Mouse (Mus musculus): Measurements from ENCODE around the gene Josd2.

Gene Josd2

DNA sequence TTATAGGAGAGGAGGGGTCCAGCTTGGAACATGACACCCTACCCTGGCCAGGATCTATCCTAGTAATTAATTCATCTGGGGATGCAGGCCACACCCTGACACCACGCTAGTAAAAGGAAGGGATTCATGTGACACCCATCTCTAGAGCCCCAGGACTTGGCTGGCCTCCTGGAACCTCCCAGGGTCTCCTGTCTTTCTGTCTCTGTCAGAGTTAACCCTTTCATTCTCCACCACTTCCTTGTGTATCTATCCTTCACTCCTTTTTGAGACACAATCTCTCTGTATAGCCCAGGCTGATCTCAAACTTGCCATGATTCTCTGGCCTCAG is 4.7 kb downstream of the Josd2 start:
- peak in 1 of 2 experiments; percentile 9 for DNase-seq

DNA sequence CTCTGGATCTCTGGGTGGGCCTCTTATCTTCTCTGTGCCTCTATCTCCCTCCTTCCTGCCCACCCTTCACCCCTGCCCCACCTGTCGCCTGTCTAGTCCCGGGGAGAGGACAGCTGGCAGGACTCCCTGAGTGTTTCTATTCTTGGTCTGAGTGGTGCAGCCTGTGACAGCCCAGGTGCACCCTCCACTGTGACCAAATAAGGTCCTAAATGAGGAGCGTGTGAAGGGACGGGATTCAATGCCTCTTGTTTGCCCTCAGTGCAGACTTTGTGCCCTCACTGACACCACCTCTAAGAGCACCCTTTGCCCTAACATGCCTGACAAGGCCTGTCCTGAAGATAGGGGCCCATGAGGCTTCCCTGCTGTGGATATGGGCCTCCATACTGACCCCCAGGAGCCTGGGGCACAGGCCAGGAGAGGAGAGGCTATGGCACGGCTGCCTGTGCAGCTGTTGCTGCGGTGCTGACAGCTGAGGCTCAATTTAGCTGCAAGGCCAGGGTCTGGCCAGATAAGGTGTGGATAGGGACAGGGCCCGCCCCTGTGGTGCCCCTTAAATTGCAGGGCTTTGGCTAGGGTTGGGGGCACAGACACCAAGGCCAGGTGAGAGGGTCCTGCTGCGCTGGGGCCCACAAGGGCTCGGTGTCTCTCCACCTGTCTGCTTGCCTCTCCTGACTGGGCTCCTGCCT is 5.3 kb downstream of the Josd2 start:
- DNase-seq: peak in 1 of 2 experiments; percentile 32

DNA sequence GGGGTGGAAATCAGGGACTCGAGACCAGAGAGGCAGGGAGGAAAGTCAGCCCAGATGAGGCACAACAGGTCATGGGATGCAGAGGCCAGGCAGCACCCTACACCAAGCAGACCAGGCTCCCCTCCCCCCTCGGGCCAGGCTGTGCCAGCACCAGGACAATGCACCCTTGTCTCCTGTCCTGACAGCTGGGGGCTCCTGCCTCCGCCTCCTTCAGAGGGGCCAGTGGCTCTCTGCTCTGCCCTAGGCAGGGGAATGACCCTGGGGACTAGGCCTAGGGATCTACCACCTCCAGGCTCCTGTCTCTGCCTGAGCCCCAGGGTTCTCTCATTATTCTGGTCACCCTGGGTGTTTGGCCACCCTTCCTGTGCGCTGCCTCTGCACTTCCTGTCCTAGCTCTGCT is 6.6 kb downstream of the Josd2 start:
- DNase-seq: peak in 1 of 2 experiments; percentile 52

DNA sequence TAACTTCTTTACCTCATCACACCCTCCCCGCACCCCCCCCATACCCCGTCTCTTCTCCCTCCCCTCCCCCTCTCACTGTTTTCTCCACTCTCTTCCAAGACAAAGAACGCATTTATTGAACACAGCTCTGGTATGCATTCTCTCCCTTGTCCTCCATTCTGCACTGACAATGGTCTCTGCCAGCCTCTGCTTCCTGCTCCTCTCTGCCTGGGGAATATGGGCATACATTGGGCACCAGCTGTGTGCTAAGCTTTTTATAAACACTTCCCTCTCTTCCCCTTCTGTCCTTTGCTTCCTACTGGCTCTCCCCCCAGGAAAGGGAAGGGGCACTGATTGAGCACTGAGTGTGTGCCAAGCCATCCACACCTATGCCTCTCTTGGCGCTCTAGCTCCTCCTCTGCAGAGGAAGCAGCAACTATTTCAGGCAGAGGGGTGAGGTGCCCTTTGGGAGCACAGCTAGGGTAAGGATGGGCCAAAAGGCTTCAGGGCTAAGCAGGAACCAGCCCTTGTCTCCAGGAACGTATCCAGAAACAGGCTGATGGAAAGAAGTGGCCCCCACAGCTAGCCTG is 7.3 kb downstream of the Josd2 start:
- peak in 1 of 2 experiments; percentile 1 for DNase-seq

DNA sequence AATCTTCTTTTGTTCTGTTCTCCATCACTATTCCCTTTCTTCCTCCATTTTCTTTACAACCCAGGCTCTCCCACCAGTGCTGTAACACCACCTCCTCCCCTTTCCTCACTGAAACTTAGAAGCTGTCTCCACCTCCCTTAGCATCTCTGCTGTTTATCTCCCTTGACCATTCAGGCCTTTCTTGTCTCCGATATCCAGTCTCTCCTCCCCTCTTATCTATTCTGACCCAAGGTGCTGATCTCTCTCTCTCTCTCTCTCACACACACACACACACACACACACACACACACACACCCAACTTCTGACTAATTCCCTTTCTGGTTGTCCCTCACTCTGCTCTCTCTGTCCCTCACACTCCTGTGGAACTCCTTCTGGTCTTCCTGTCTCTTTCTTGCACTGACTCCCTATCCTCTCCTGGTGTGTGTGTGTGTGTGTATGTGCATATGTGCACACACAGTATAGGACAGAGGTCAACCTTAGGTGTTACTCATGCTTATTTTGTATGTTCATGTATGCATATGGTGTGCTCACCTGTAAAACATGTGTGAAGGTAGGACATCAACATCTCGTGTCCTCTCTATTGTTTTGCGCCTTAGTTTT is 15.2 kb downstream of the Josd2 start:
- no peak for DNase-seq

DNA sequence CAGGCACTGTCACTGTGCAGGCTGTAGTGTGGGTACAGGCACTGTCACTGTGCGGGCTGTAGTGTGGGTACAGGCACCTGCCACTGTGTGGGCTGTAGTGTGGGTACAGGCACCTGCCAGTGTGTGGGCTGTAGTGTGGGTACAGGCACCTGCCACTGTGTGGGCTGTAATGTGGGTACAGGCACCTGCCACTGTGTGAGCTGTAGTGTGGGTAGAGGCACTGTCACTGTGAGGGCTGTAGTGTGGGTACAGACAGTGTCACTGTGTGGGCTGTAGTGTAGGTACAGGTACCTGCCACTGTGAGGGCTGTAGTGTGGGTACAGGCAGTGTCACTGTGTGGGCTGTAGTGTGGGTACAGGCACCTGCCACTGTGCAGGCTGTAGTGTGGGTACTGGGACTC is 16.3 kb downstream of the Josd2 start:
- no peak for DNase-seq

DNA sequence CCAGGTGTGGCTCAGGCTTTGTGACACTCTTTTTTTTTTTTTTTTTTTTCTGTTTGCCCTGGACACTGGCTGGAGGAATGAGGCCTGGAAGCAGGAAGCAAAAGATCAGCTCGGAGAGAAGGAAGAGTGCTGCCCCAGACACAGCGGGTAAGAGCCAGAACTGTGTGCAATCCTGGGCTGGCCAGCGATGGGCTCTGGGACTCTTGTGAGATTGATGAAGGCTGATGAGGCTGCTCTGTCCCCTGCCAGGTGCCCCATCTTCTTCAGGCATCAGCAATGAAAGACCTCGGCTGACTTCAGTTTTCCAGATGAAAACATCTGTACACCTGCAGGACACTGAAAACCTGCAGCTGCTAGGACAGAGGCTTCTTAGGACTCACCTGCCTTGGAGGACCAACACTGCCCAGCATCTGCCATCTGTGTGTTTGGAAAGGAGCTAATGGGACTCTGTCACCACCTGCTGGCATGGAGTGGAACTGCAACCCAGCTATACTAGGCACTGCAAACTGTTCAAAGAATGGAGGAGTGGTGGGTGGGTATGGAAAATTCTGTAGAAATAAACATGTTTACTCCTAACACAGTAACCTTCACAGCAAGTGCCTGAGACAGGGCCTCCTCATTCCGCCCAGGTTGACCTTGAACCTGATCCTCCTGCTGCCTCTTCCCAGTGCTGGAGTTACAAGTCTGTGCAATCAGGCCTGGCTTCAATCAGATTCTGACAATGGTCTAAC is 17.2 kb downstream of the Josd2 start:
- DNase-seq: peak; percentile 86 to 90

DNA sequence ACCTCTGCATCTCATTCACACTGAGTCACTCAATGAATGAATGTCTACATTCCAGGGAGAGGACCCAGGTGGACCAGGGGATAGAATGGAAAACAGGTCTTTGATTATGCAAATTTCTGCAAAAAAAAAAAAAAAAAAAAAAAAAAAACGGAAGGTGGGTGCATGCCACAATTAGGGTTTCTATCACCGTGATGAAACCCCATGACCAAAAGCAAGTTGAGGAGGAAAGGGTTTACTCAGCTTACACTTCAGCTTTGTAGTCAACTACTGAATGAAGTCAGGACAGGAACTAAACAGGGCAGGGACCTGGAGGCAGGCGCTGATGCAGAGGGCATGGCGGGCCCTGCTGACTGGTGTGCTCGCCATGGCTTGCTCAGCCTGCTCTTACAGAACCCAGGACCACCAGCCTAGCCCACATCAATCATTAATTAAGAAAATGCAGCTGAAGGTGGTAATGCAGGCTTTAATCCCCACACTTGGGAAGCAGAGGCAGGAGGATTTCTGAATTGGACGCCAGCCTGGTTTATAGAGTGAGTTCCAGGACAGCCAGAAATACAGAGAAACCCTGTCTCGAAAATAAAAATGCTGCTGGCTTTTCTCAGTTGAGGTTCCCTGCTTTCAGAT is 17.9 kb downstream of the Josd2 start:
- DNase-seq: no peak

DNA sequence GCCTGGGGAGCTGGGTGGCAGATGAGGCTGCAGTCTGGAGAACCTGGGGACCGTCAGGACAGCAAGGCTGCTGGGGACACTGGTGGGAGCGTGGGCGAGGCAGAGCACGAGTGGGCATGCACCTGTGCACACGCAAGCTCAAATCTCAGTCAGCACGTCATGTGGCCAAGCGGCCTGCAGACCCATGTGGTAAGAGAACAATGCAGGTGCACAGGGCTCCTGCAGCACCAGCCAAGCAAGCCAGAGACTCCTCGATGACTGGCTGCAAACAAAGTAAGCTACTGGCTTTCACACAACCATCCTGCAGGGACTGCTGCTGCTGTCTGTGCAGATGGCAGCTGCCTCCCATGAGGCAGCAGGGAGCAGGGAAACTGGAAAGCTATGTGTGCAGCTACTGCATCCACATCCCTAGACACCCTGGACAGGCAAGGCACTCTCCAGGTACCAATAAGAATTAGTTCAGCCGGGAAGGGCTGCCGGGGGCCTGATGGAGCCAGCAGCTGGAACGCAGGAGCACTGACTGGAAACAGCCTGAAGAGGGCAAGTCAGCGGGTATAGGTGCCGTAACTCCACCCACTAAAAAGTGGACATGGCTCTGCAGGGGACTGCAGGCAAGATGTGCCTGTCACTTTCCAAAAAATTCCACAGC is 19.3 kb downstream of the Josd2 start:
- DNase-seq: no peak

DNA sequence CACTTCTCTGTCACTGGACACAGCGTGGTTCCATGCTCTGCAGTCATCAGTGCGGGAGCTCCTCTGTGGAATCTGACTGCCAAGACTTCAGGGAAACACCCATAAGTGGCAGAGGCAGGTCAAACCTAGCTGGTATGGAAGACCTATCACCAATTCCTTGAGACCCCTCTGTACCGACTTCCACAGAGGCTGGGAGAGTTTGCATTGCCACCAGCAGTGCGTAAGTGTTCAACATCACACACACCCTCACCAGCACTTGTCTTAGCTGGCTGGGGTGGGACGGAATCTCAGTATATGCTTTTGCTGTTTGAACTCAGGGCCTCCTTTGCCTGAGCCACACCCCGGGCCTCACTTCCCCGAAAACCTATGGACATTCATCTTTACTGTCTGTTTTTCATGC is 20.2 kb downstream of the Josd2 start:
- DNase-seq: no peak

DNA sequence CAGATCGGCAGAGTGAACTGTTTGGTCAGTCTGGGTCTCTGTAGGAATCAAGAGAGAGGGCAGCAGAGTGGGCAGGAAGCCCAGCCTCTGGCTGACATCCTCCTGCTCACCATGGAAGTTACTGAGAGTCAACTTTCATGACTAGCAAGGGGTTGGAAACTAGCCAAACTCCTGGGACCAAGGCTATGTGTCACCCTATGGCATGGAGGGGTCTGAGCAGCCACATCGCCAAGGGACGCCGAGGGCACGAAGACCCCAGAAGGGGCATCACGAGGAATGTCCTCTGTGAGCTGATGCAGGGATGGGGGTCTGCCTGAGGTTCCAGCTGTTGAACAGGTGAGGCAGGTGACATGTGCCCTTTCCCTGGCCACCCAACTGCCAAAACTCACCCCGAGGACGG is 20.8 kb downstream of the Josd2 start:
- no peak for DNase-seq

DNA sequence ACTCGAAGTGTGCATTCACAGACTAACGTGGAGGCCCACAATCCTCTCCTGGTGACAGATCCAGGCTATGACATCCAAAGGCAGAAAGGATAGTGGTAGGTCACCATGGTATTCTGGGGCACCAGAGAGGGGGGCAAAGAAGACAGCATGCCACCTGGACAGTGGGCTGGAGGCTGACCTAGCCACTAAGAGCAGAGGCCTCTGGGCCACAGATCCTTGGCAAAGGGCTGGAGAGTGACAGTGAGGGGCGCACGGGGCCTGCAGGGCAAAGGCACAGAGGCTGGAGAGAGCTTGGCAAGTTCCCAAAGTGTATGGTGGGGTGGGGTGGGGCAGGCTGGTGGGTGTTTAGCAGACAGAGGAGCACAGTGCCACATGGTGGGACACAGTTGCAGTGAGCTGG is 22.5 kb downstream of the Josd2 start:
- DNase-seq: peak in 1 of 2 experiments; percentile 5

DNA sequence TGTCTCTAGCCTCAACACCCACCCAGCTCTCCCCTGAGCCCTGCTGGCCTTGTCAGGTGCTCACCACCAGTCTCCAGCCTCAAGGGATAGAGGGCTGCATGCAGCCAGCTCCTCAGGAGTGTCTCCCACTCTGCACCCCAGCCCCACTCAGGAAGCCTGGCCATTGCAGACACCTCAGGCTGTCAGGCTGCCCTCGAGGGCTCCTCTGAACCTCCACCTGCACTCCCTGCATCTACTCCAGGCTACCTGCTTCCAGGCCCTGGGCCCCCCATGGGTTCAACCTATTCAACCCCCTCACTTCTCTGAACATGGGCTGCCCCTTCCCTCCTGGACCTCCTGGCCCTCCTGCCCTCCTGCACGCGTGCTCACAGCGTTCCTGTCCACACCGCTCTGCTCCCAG is 23.6 kb downstream of the Josd2 start:
- no peak for DNase-seq

DNA sequence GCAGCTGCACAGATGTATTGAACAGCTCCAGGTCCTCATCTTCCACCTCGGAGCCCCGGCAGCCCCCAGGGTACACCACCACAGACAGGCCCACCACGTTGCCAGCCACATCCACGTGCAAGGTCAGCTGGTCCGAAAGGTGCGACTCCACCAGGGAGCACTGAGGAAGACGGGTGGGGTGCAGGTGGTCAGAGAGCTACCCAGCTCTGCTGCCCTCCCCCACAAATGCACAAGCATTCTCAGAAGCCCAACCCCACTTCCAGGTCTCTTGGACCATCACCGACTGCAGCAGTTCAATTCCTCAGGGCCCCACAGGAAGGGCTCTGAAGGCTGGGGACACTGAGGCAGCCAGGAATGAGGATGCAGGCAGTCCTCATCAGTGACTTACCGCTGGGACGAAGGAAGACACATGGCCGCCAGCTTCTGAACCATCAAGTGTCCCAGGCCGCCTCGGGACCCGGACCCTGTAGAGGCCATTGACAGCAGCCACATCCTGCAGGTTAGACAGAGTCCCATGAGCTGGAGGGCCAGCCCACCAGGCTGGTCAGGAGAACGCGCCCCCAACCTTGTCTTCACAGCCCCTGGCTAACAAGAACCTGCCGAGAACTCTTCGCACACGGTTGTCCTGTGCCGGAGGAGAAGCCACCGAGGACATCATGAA is 24.5 kb downstream of the Josd2 start:
- DNase-seq: no peak

DNA sequence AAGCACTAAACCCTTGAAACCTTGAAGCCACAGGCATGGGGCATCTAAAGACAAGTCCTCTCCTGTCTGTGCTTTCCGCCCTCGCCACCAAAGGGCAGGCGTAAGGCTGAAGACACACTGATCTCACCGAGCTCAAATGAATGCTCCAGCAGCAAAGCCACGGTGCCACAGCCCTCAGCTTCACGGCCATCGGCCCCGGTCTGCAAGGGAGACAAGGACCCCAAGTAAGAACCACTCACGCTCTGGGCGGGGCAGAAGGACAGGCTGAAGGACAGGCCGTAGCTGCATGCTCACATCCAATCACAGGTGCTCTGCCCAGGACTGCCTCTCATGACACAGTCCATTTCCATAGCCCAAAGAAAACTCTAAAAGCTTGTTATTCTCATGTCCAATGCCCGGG is 26.9 kb downstream of the Josd2 start:
- DNase-seq: no peak

DNA sequence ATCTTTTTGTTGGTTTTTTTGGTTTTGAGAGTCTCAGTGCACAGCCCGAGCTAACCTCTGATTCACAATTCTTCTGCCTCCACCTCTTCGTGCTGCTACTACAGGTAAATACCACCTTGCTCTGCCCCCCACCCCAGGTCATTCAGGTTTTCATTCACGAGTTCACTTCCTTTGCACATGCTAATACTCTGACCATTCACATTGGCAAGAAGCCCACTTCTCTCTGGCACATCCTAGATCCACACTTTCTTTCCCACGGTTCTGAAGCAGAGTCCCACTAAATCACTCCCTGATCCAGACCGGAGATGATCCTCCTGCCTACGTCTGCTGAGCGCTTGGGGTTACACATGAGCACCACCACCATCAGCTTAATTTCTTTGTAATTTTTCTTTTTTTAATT is 27.3 kb downstream of the Josd2 start:
- DNase-seq: no peak

DNA sequence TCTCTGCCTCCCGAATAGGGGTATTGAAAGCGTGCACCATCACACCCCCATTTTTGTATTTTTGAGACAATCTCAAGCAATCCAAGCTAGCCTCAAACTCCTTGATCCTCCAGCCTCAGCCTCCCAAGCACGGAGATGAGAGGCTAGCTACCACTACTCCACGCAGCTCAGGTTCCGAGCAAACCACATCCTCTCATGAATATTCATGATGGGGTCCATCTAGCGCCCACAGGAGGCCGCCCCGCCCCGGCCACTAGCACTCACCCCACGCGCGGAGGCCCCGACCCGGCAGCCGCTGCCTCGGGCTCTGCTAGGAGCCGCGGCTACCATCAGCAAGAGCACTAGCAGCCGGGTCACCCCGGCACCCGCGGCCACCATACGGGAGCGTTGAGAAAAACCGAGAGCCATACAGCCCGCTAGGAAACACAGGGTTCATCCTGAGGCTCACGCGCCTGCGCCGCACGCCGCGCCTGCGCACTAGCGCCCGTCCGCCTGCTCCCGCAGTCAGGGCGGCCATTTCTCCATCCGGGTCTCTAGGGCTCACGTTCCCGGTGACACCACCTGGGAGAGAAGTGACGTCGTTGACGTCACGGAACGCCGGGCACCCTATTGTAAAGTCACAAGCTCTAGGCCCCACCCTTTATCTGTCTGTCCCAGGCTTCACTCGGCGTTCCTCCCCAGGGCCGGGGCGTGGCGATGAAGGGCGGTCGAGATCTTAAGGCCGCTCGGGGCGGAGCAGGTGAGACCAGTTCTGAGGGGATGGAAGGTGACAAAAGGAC is 28.4 kb downstream of the Josd2 start, which contains the start of the genes Emc10 and Fam71e1:
Emc10 (minus strand) TSS at position 538 of the 779 bp plus-strand sequence.
Fam71e1 (plus strand) TSS at position 590 of the 779 bp plus-strand sequence.
- peak; percentile 99 for DNase-seq

DNA sequence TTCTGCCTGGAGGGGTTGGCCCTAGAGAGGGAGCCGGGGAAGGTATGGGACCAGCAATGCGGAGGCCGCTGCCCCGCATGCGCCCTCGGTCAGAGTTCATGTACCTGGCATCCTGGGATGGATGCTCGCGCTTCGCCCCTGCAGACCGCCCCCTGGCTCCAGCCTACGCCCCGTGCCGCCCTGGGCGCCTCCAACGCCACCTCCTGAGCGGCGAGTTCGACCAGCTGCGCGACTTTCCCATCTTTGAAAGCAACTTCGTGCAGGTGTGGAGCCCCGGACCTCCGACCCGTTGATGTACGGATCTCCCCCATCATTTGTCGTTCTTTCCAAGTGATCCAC is 29.0 kb downstream of the Josd2 start:
- no peak for DNase-seq

DNA sequence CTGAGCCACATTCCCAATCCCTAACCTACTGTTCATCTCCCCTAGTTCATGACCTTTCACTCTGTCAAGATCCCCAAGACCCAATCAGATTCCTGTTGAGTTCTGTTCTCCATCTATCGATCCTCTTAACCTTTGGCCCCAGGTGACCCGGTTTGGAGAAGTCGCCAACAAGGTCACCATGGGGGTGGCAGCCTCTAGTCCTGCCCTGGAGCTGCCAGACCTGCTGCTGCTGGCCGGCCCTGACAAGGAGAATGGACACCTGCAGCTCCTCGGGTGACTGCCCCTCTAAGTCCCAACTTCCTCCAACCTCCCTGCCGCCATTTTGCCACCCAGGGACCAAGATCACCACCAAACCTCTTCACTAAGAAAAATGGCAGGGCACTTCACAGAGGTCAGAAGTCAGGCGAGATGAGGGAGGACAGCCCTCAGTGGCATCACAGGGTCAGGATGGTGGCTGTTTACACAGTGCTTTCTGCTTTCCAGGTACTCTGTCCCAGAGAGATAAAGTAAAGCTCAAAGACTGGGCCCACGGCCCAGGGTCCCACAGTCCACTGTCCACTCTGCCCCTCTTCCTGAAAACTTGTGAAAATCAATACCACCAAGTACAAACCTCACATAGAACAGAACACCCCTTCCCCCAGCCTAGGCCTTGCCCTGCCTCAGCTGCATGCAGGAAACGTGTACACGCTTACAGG is 29.7 kb downstream of the Josd2 start:
- no peak for DNase-seq

DNA sequence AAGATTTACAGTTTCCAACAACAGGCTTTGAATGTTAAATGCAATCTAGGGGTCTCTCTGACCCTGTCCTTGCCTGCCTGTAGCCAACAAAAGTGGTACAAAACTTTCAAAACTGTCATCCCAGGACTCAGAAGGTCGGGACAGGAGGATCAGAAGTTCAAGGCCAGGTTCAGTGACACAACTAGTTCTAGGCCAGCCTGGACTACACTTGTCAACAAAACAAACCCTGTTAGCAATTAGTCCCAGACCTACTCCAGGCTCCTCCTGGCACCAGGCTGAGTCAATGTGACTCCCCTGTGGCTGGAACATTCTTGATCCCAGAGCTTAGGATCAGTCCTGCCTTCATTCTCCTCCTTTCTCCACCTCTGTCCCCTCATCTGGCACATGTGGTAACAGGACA is 31.1 kb downstream of the Josd2 start:
- DNase-seq: no peak

DNA sequence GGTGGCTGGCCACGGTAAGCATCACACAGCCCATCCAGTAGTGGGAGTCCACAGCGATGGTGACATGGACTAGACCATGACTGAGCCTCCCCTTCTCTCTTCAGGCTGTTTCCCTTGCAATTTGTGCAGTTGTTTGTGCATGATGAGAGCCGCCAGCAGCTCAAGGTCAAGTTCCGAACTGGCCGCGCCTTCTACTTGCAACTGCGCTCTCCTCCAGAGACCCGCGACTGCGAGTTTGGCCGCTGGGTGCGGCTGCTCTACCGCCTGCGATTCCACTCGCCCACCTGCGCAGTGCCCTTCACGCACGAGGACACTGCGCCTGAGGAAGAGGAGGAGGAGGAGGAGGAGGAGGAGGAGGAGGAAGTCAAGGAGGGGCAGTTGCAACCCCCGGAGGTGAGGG is 32.3 kb downstream of the Josd2 start:
- DNase-seq: no peak
